Mouse (Mus musculus): ENCODE results near the gene Zfp978. TPM values are rescaled to one million over a fixed set of nuclear protein-coding genes. Genes with fewer than 3 reads are reported as not detected.
"Not testable (repeated sequence)": the region's sequence is repeated elsewhere in the genome, so short reads cannot be mapped to it uniquely, and the experiment has no call there.

The Zfp978 gene
- total RNA-seq (2014; rRNA removed) = not detected in 2 replicates
- polyA plus RNA-seq (2012; rRNA removed) = not detected in 2 replicates

GRCm38 (mm10) chr4:147361003-147361402 lies at the start of gene Zfp978:
TSS of gene Zfp978 (plus strand) at chr4:147361303.
- not testable (repeated sequence) for H3K79me2 ChIP-seq (ENCODE audit: control insufficient read depth, insufficient read depth, low read length); H3K27ac ChIP-seq (replicated peaks; ENCODE audit: insufficient read depth, low read depth, low read length); H3K36me3 ChIP-seq (ENCODE audit: control insufficient read depth, insufficient read depth, low read length); H3K27me3 ChIP-seq (ENCODE audit: control insufficient read depth, insufficient read depth, low read length); H3K4me3 ChIP-seq (ENCODE audit: insufficient read depth, low read depth, low read length); H3K4me1 ChIP-seq (ENCODE audit: control insufficient read depth, insufficient read depth, low read length); DNase-seq (ENCODE audit: extremely low read depth, low read depth, low spot score); H3K9ac ChIP-seq (ENCODE audit: low read depth, low read length)
- no CpG with 5 or more reads among the region's 6 CpGs for WGBS

GRCm38 (mm10) chr4:147335036-147335690 lies 25.9 kb upstream of the Zfp978 start:
- H3K9ac ChIP-seq (ENCODE audit: low read depth, low read length); H3K4me1 ChIP-seq (ENCODE audit: control insufficient read depth, insufficient read depth, low read length); H3K36me3 ChIP-seq (ENCODE audit: control insufficient read depth, insufficient read depth, low read length); H3K27me3 ChIP-seq (ENCODE audit: control insufficient read depth, insufficient read depth, low read length); H3K79me2 ChIP-seq (ENCODE audit: control insufficient read depth, insufficient read depth, low read length); DNase-seq (ENCODE audit: extremely low read depth, low read depth, low spot score); H3K27ac ChIP-seq (replicated peaks; ENCODE audit: insufficient read depth, low read depth, low read length); H3K4me3 ChIP-seq (ENCODE audit: insufficient read depth, low read depth, low read length): not testable (repeated sequence)
- 88% methylated on average over 2 of the region's 2 CpGs for WGBS

- 23% methylated on average over 1 of the region's 1 CpGs for WGBS
- H3K27me3 ChIP-seq (ENCODE audit: control insufficient read depth, insufficient read depth, low read length); H3K4me3 ChIP-seq (ENCODE audit: insufficient read depth, low read depth, low read length); H3K36me3 ChIP-seq (ENCODE audit: control insufficient read depth, insufficient read depth, low read length); H3K79me2 ChIP-seq (ENCODE audit: control insufficient read depth, insufficient read depth, low read length); DNase-seq (ENCODE audit: extremely low read depth, low read depth, low spot score); H3K4me1 ChIP-seq (ENCODE audit: control insufficient read depth, insufficient read depth, low read length); H3K9ac ChIP-seq (ENCODE audit: low read depth, low read length); H3K27ac ChIP-seq (replicated peaks; ENCODE audit: insufficient read depth, low read depth, low read length): not testable (repeated sequence)
Measured at GRCm38 (mm10) chr4:147335691-147336367, 25.3 kb upstream of the Zfp978 start.

GRCm38 (mm10) chr4:147336368-147337195 lies 24.5 kb upstream of the Zfp978 start:
- not testable (repeated sequence) for H3K36me3 ChIP-seq (ENCODE audit: control insufficient read depth, insufficient read depth, low read length); DNase-seq (ENCODE audit: extremely low read depth, low read depth, low spot score); H3K9ac ChIP-seq (ENCODE audit: low read depth, low read length); H3K27me3 ChIP-seq (ENCODE audit: control insufficient read depth, insufficient read depth, low read length); H3K4me3 ChIP-seq (ENCODE audit: insufficient read depth, low read depth, low read length); H3K4me1 ChIP-seq (ENCODE audit: control insufficient read depth, insufficient read depth, low read length); H3K79me2 ChIP-seq (ENCODE audit: control insufficient read depth, insufficient read depth, low read length); H3K27ac ChIP-seq (replicated peaks; ENCODE audit: insufficient read depth, low read depth, low read length)
- WGBS = 63% methylated on average over 6 of the region's 6 CpGs

GRCm38 (mm10) chr4:147337520-147337919 lies 23.6 kb upstream of the Zfp978 start:
- H3K79me2 ChIP-seq (ENCODE audit: control insufficient read depth, insufficient read depth, low read length); H3K4me3 ChIP-seq (ENCODE audit: insufficient read depth, low read depth, low read length); H3K36me3 ChIP-seq (ENCODE audit: control insufficient read depth, insufficient read depth, low read length); H3K4me1 ChIP-seq (ENCODE audit: control insufficient read depth, insufficient read depth, low read length); H3K27ac ChIP-seq (replicated peaks; ENCODE audit: insufficient read depth, low read depth, low read length); H3K9ac ChIP-seq (ENCODE audit: low read depth, low read length); DNase-seq (ENCODE audit: extremely low read depth, low read depth, low spot score); H3K27me3 ChIP-seq (ENCODE audit: control insufficient read depth, insufficient read depth, low read length): not testable (repeated sequence)
- 82% methylated on average over 2 of the region's 2 CpGs for WGBS

- Histone ChIP-seq H3K4me3 (ENCODE audit: insufficient read depth, low read depth, low read length) (no peak overlapping the region), H3K4me1 (ENCODE audit: control insufficient read depth, insufficient read depth, low read length) (no peaks in the 10 kb centered on the region), H3K27ac (replicated peaks; ENCODE audit: insufficient read depth, low read depth, low read length) (no peak overlapping the region), H3K9ac (ENCODE audit: low read depth, low read length) (no peak overlapping the region), H3K36me3 (ENCODE audit: control insufficient read depth, insufficient read depth, low read length) (no peaks in the 10 kb centered on the region), H3K79me2 (ENCODE audit: control insufficient read depth, insufficient read depth, low read length) (no peaks in the 10 kb centered on the region), H3K27me3 (ENCODE audit: control insufficient read depth, insufficient read depth, low read length) (peaks cover 3% of the 10 kb centered on the region; the same call in 1 of the 2 replicates)
- DNase-seq (ENCODE audit: extremely low read depth, low read depth, low spot score) = no peak
- TF ChIP-seq CTCF (IDR thresholded peaks at IDR 0.05; ENCODE audit: low read depth, low read length) = no peak
- no peak for TF ChIP-seq POLR2A (IDR thresholded peaks at IDR 0.05; ENCODE audit: extremely low read depth, insufficient read depth, low read length)
- 61% methylated on average over 5 of the region's 5 CpGs for WGBS
Measured at GRCm38 (mm10) chr4:147338032-147338610, 23.0 kb upstream of the Zfp978 start.

- H3K4me3 ChIP-seq (ENCODE audit: insufficient read depth, low read depth, low read length); H3K27me3 ChIP-seq (ENCODE audit: control insufficient read depth, insufficient read depth, low read length); H3K4me1 ChIP-seq (ENCODE audit: control insufficient read depth, insufficient read depth, low read length); DNase-seq (ENCODE audit: extremely low read depth, low read depth, low spot score); H3K79me2 ChIP-seq (ENCODE audit: control insufficient read depth, insufficient read depth, low read length); H3K9ac ChIP-seq (ENCODE audit: low read depth, low read length); H3K36me3 ChIP-seq (ENCODE audit: control insufficient read depth, insufficient read depth, low read length); H3K27ac ChIP-seq (replicated peaks; ENCODE audit: insufficient read depth, low read depth, low read length): not testable (repeated sequence)
- WGBS = 70% methylated on average over 3 of the region's 3 CpGs
Measured at GRCm38 (mm10) chr4:147338706-147339105, 22.4 kb upstream of the Zfp978 start.

GRCm38 (mm10) chr4:147339601-147340219 lies 21.4 kb upstream of the Zfp978 start:
- H3K4me1 ChIP-seq (ENCODE audit: control insufficient read depth, insufficient read depth, low read length); H3K36me3 ChIP-seq (ENCODE audit: control insufficient read depth, insufficient read depth, low read length); H3K79me2 ChIP-seq (ENCODE audit: control insufficient read depth, insufficient read depth, low read length); H3K27me3 ChIP-seq (ENCODE audit: control insufficient read depth, insufficient read depth, low read length); DNase-seq (ENCODE audit: extremely low read depth, low read depth, low spot score); H3K9ac ChIP-seq (ENCODE audit: low read depth, low read length); H3K27ac ChIP-seq (replicated peaks; ENCODE audit: insufficient read depth, low read depth, low read length); H3K4me3 ChIP-seq (ENCODE audit: insufficient read depth, low read depth, low read length): not testable (repeated sequence)
- WGBS = 67% methylated on average over 7 of the region's 7 CpGs
